Mouse (Mus musculus): ENCODE data around the gene Sntb2. TPM values are rescaled to one million over a fixed set of nuclear protein-coding genes. Genes with fewer than 3 reads are reported as not detected.
"Not testable (repeated sequence)": the region's sequence is repeated elsewhere in the genome, so short reads cannot be mapped to it uniquely, and the experiment has no call there.

The Sntb2 gene
- total RNA-seq, 2 experiments from 2014 or later = 0.26 to 0.52 TPM

GRCm38 (mm10) chr8:107014915-107015314 lies 79.4 kb downstream of the Sntb2 start:
- ATAC-seq (replicated peaks; ENCODE audit: low FRiP score, low TSS enrichment, poor library complexity, severe bottlenecking) = no peak

- ATAC-seq (replicated peaks; ENCODE audit: low FRiP score, low TSS enrichment, poor library complexity, severe bottlenecking) = no peak
These were observed 87.9 kb downstream of the Sntb2 start for GRCm38 (mm10) chr8:107023479-107023878.

- no peak for ATAC-seq (replicated peaks; ENCODE audit: low FRiP score, low TSS enrichment, poor library complexity, severe bottlenecking)
These were observed 93.8 kb downstream of the Sntb2 start for GRCm38 (mm10) chr8:107029310-107029709.

GRCm38 (mm10) chr8:107030058-107030457 lies 94.5 kb downstream of the Sntb2 start:
- no peak for ATAC-seq (replicated peaks; ENCODE audit: low FRiP score, low TSS enrichment, poor library complexity, severe bottlenecking)

GRCm38 (mm10) chr8:107030650-107031576 lies 95.4 kb downstream of the Sntb2 start, which contains the start of gene Vps4a:
Gene Vps4a, plus strand, starts transcription at chr8:107031222.
- peak; percentile 84 for ATAC-seq (replicated peaks; ENCODE audit: low FRiP score, low TSS enrichment, poor library complexity, severe bottlenecking)

GRCm38 (mm10) chr8:107031577-107032090 lies 96.1 kb downstream of the Sntb2 start:
- 0 out of 2 replicates have a peak, but pooled peaks have one; percentile 2 for ATAC-seq (replicated peaks; ENCODE audit: low FRiP score, low TSS enrichment, poor library complexity, severe bottlenecking)

GRCm38 (mm10) chr8:107033609-107034008 lies 98.1 kb downstream of the Sntb2 start:
- not testable (repeated sequence) for ATAC-seq (replicated peaks; ENCODE audit: low FRiP score, low TSS enrichment, poor library complexity, severe bottlenecking)

- ATAC-seq (replicated peaks; ENCODE audit: low FRiP score, low TSS enrichment, poor library complexity, severe bottlenecking) = no peak
These were observed 100.1 kb downstream of the Sntb2 start for GRCm38 (mm10) chr8:107035641-107036040.

- no peak for ATAC-seq (replicated peaks; ENCODE audit: low FRiP score, low TSS enrichment, poor library complexity, severe bottlenecking)
These were observed 101.1 kb downstream of the Sntb2 start for GRCm38 (mm10) chr8:107036626-107037025.

GRCm38 (mm10) chr8:107040632-107041031 lies 105.1 kb downstream of the Sntb2 start:
- ATAC-seq (replicated peaks; ENCODE audit: low FRiP score, low TSS enrichment, poor library complexity, severe bottlenecking) = no peak

GRCm38 (mm10) chr8:107045478-107045877 lies 109.9 kb downstream of the Sntb2 start:
- no peak for ATAC-seq (replicated peaks; ENCODE audit: low FRiP score, low TSS enrichment, poor library complexity, severe bottlenecking)

GRCm38 (mm10) chr8:107046976-107047375 lies 111.4 kb downstream of the Sntb2 start:
- ATAC-seq (replicated peaks; ENCODE audit: low FRiP score, low TSS enrichment, poor library complexity, severe bottlenecking) = no peak

GRCm38 (mm10) chr8:107048061-107048941 lies 112.8 kb downstream of the Sntb2 start, which contains the start of gene Pdf:
Gene Pdf, minus strand, starts transcription at chr8:107048614.
- ATAC-seq (replicated peaks; ENCODE audit: low FRiP score, low TSS enrichment, poor library complexity, severe bottlenecking) = peak; percentile 76

- no peak for ATAC-seq (replicated peaks; ENCODE audit: low FRiP score, low TSS enrichment, poor library complexity, severe bottlenecking)
These were observed 113.9 kb downstream of the Sntb2 start for GRCm38 (mm10) chr8:107049480-107049879.

- ATAC-seq (replicated peaks; ENCODE audit: low FRiP score, low TSS enrichment, poor library complexity, severe bottlenecking) = no peak
These were observed 116.5 kb downstream of the Sntb2 start for GRCm38 (mm10) chr8:107052046-107052445.

- ATAC-seq (replicated peaks; ENCODE audit: low FRiP score, low TSS enrichment, poor library complexity, severe bottlenecking) = peak; percentile 91
These were observed 120.8 kb downstream of the Sntb2 start, which contains the start of the genes Cog8 and Nip7 for GRCm38 (mm10) chr8:107056076-107056972. Gene Cog8, minus strand, starts transcription at chr8:107056689. Gene Nip7, plus strand, starts transcription at chr8:107056877.

GRCm38 (mm10) chr8:107056973-107057369 lies 121.4 kb downstream of the Sntb2 start:
- ATAC-seq (replicated peaks; ENCODE audit: low FRiP score, low TSS enrichment, poor library complexity, severe bottlenecking) = peak; percentile 68

- ATAC-seq (replicated peaks; ENCODE audit: low FRiP score, low TSS enrichment, poor library complexity, severe bottlenecking) = no peak
These were observed 127.1 kb downstream of the Sntb2 start for GRCm38 (mm10) chr8:107062613-107063012.

Data from megakaryocyte-erythroid progenitor cell, adult 5-6 weeks (primary cell).